17 mouse cellular contexts compared by ENCODE assay signal in the genomic region with DNA sequence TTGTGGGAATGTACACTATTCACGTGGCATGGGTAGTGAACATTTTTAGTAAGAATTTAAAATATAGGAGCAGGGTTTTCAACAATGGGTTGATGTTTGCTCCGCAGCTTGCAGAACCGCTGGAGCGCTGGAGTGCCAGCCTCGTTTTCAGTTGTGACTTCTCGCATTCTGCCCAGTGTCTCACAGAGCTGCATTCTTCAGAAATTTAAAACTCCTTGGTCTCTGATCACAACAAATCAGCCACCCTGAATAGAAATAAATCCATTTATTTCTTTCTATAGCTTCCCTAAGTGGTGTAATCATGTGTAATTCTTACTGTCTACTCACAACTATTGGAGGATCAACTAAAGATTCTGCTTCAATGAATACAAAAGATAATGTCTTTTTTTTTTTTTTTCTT.
A peak's percentile ranks its signal among the peaks of the same experiment; 100 is the strongest.
DNase-seq lines count a peak whose midpoint lies in the region; ATAC-seq and TF ChIP-seq lines count a peak whose summit lies in the region.
"Had no signal": no experiment of that assay in that cellular context is flagged by ENCODE, and none has a peak within 500 bp of the region (broad histone marks: within the 10 kb centered on the region; RNA-seq: fewer than 3 reads in every experiment).

No protein-coding gene starts in this region.

- ATAC-seq in forebrain, embryonic 14.5 days = peak; percentile 52; the same call in 1 of the 2 replicates
- ATAC-seq in hindbrain, embryonic 14.5 days (ENCODE audit: low FRiP score) = no peak
- no peak for ATAC-seq in hindbrain, embryonic 16.5 days

- H3K27ac ChIP-seq in forebrain, embryonic 14.5 days (ENCODE audit: low read depth, low read length) = no peak overlapping the region
- no peak overlapping the region for H3K27ac ChIP-seq in forebrain, embryonic 10.5 days
- H3K27ac ChIP-seq in hindbrain, embryonic 14.5 days = peak overlapping the region; percentile 46; the same call in 1 of the 2 replicates
- H3K27ac ChIP-seq in hindbrain, embryonic 16.5 days (ENCODE audit: low read depth, low read length) = no peak overlapping the region
- H3K27ac ChIP-seq: embryonic facial prominence, embryonic 10.5 days; embryonic facial prominence, embryonic 12.5 days; forebrain, embryonic 12.5 days had no signal

- no peaks in the 10 kb centered on the region for H3K27me3 ChIP-seq in forebrain, embryonic 14.5 days (replicated peaks; ENCODE audit: control insufficient read depth, insufficient read depth, low read length)
- no peaks in the 10 kb centered on the region for H3K27me3 ChIP-seq in forebrain, embryonic 10.5 days (ENCODE audit: poor library complexity, severe bottlenecking)
- H3K27me3 ChIP-seq in hindbrain, embryonic 14.5 days (ENCODE audit: control insufficient read depth, insufficient read depth, low read length) = no peaks in the 10 kb centered on the region
- H3K27me3 ChIP-seq in hindbrain, embryonic 16.5 days (replicated peaks; ENCODE audit: control insufficient read depth, insufficient read depth, low read length) = no peaks in the 10 kb centered on the region
- H3K27me3 ChIP-seq: embryonic facial prominence, embryonic 12.5 days; forebrain, embryonic 12.5 days had no signal

- no peak for TF ChIP-seq POLR2A in brain, embryonic 14.5 days (IDR thresholded peaks at IDR 0.05; ENCODE audit: borderline replicate concordance, extremely low read depth, insufficient read depth, insufficient read length, poor library complexity, severe bottlenecking)

- no peak overlapping the region for H3K4me3 ChIP-seq in forebrain, embryonic 14.5 days (ENCODE audit: low read depth, low read length)
- no peak overlapping the region for H3K4me3 ChIP-seq in forebrain, embryonic 10.5 days
- H3K4me3 ChIP-seq in hindbrain, embryonic 14.5 days (replicated peaks; ENCODE audit: low read length) = no peak overlapping the region
- no peak overlapping the region for H3K4me3 ChIP-seq in hindbrain, embryonic 16.5 days (ENCODE audit: low read length)
- H3K4me3 ChIP-seq: embryonic facial prominence, embryonic 10.5 days; embryonic facial prominence, embryonic 12.5 days; forebrain, embryonic 12.5 days had no signal

- no peak overlapping the region for H3K9ac ChIP-seq in forebrain, embryonic 14.5 days (ENCODE audit: low read length)
- no peak overlapping the region for H3K9ac ChIP-seq in hindbrain, embryonic 14.5 days
- H3K9ac ChIP-seq in hindbrain, embryonic 16.5 days (ENCODE audit: low read depth, low read length) = no peak overlapping the region
- H3K9ac ChIP-seq: embryonic facial prominence, embryonic 12.5 days; forebrain, embryonic 12.5 days had no signal

- DNase-seq in forebrain, embryonic 14.5 days (ENCODE audit: low spot score) = peak; percentile 39
- no peak for DNase-seq in forebrain, embryonic 10.5 days (ENCODE audit: extremely low spot score, low spot score)
- DNase-seq in hindbrain, embryonic 14.5 days (ENCODE audit: low spot score) = no peak
- peak; percentile 61 for DNase-seq in brain, embryonic 14.5 days (ENCODE audit: low read depth)
- DNase-seq in spleen, postnatal 4 days (ENCODE audit: low spot score in 2 of 2) = no peak
- DNase-seq: adrenal gland, adult 2 months; adrenal gland, postnatal 10 days; adrenal gland, postnatal 25 days; cerebellum, adult 11-12 months; cerebellum, adult 2 months; cerebellum, adult 9-10 months; cerebellum, postnatal 10 days; cerebellum, postnatal 25 days had no signal

- no peaks in the 10 kb centered on the region for H3K9me3 ChIP-seq in forebrain, embryonic 14.5 days (replicated peaks; ENCODE audit: control insufficient read depth, low read length)
- H3K9me3 ChIP-seq in forebrain, embryonic 10.5 days = no peaks in the 10 kb centered on the region
- H3K9me3 ChIP-seq in hindbrain, embryonic 14.5 days (ENCODE audit: control insufficient read depth, low read length) = no peaks in the 10 kb centered on the region
- no peaks in the 10 kb centered on the region for H3K9me3 ChIP-seq in hindbrain, embryonic 16.5 days (ENCODE audit: control insufficient read depth, low read length)
- H3K9me3 ChIP-seq: embryonic facial prominence, embryonic 10.5 days; embryonic facial prominence, embryonic 12.5 days; forebrain, embryonic 12.5 days had no signal

- 67% methylated on average over 6 of the region's 6 CpGs for WGBS in forebrain, embryonic 14.5 days
- WGBS in forebrain, embryonic 10.5 days = 87% methylated on average over 6 of the region's 6 CpGs
- WGBS in hindbrain, embryonic 14.5 days = 82% methylated on average over 6 of the region's 6 CpGs
- WGBS in hindbrain, embryonic 16.5 days = 76% methylated on average over 6 of the region's 6 CpGs

- H3K4me1 ChIP-seq in forebrain, embryonic 14.5 days (ENCODE audit: control insufficient read depth, insufficient read depth, low read length) = no peaks in the 10 kb centered on the region
- H3K4me1 ChIP-seq in forebrain, embryonic 10.5 days = no peaks in the 10 kb centered on the region
- no peaks in the 10 kb centered on the region for H3K4me1 ChIP-seq in hindbrain, embryonic 14.5 days (replicated peaks; ENCODE audit: control insufficient read depth, insufficient read depth, low read length)
- no peaks in the 10 kb centered on the region for H3K4me1 ChIP-seq in hindbrain, embryonic 16.5 days (ENCODE audit: control insufficient read depth, insufficient read depth, low read depth, low read length)
- H3K4me1 ChIP-seq: embryonic facial prominence, embryonic 10.5 days; embryonic facial prominence, embryonic 12.5 days; forebrain, embryonic 12.5 days had no signal

- H3K4me2 ChIP-seq in forebrain, embryonic 14.5 days (ENCODE audit: low read length) = no peak overlapping the region
- H3K4me2 ChIP-seq in hindbrain, embryonic 14.5 days (replicated peaks) = no peak overlapping the region
- no peak overlapping the region for H3K4me2 ChIP-seq in hindbrain, embryonic 16.5 days (ENCODE audit: low read length)
- H3K4me2 ChIP-seq: embryonic facial prominence, embryonic 12.5 days; forebrain, embryonic 12.5 days had no signal

- no peak for TF ChIP-seq CTCF in brain, embryonic 14.5 days (IDR thresholded peaks at IDR 0.05; ENCODE audit: borderline replicate concordance, extremely low read depth, insufficient read depth, insufficient read length)

- H3K36me3 ChIP-seq in forebrain, embryonic 14.5 days (ENCODE audit: control insufficient read depth, insufficient read depth, low read length) = no peaks in the 10 kb centered on the region
- no peaks in the 10 kb centered on the region for H3K36me3 ChIP-seq in forebrain, embryonic 10.5 days (replicated peaks)
- H3K36me3 ChIP-seq in hindbrain, embryonic 14.5 days (replicated peaks; ENCODE audit: control insufficient read depth, insufficient read depth) = no peaks in the 10 kb centered on the region
- H3K36me3 ChIP-seq in hindbrain, embryonic 16.5 days (ENCODE audit: control insufficient read depth, insufficient read depth, low read length) = no peaks in the 10 kb centered on the region
- H3K36me3 ChIP-seq: embryonic facial prominence, embryonic 10.5 days; embryonic facial prominence, embryonic 12.5 days; forebrain, embryonic 12.5 days had no signal

Comparison
In these comparisons a context has a peak if more than half of its experiments do, and no peak if none do; other contexts are left out.
1. DNase-seq: peak in forebrain, embryonic 14.5 days (single experiment) and brain, embryonic 14.5 days (single experiment); none in forebrain, embryonic 10.5 days (single experiment), hindbrain, embryonic 14.5 days (single experiment) and spleen, postnatal 4 days (0 of 2).